Mouse (Mus musculus) limb, embryonic 13.5 days (tissue): ENCODE results near the gene Fam53b. TPM values are rescaled to one million over a fixed set of nuclear protein-coding genes. Genes with fewer than 3 reads are reported as not detected.
A peak's percentile ranks its signal among the peaks of the same experiment; 100 is the strongest.
"Not testable (repeated sequence)": the region's sequence is repeated elsewhere in the genome, so short reads cannot be mapped to it uniquely, and the experiment has no call there.

Experiments
- ATAC-seq: fragments of 200-750 bp; cut with Nextera tagmentation; 2 replicates; pipeline ENCODE4 v1.8.0; 2017; ENCODE audit warnings: low read depth, moderate number of reproducible peaks, moderate TSS enrichment; ENCODE audit not compliant: low FRiP score
- H3K27ac ChIP-seq: fragments of 300-500 bp; sonication (generic); 2 replicates; pipeline ENCODE4 v1.5.1; 2015; ENCODE audit warnings: inconsistent platforms, mild to moderate bottlenecking, moderate library complexity
- H3K27me3 ChIP-seq: fragments of 300-500 bp; sonication (generic); 2 replicates; pipeline ENCODE4 v1.6.1; 2015; ENCODE audit warnings: mild to moderate bottlenecking, inconsistent platforms
- H3K36me3 ChIP-seq: fragments of 300-500 bp; sonication (generic); 2 replicates; pipeline ENCODE4 v1.6.1; 2015; ENCODE audit warnings: inconsistent platforms, mild to moderate bottlenecking, moderate library complexity
- H3K4me1 ChIP-seq: fragments of 300-500 bp; sonication (generic); 2 replicates; pipeline ENCODE4 v1.6.1; 2015; ENCODE audit warnings: inconsistent platforms
- H3K4me2 ChIP-seq: fragments of 300-500 bp; sonication (generic); replicated peaks from 2 replicates; pipeline ENCODE4 v1.6.1; 2015; ENCODE audit warnings: inconsistent platforms, mild to moderate bottlenecking, moderate library complexity
- H3K4me3 ChIP-seq: fragments of 300-500 bp; sonication (generic); 2 replicates; pipeline ENCODE4 v1.5.1; 2015; ENCODE audit warnings: moderate library complexity, mild to moderate bottlenecking, inconsistent platforms
- H3K9ac ChIP-seq: fragments of 300-500 bp; sonication (generic); 2 replicates; pipeline ENCODE4 v1.6.1; 2015; ENCODE audit warnings: mild to moderate bottlenecking, inconsistent platforms
- H3K9me3 ChIP-seq: fragments of 300-500 bp; sonication (generic); 2 replicates; pipeline ENCODE4 v1.6.1; 2016; ENCODE audit warnings: inconsistent platforms
- WGBS: fragments of 180-500 bp; shearing (Covaris S2); methylation state at CpG from one replicate; pipeline ENCODE4 v1.1.7; 2015; 5-methylcytosine and 5-hydroxymethylcytosine counted together
- polyA plus RNA-seq: library from polyadenylated mRNA; unstranded; fragments of >200 nt; fragmentation: Nextera tagmentation; extraction: Ambion mirVana; gene quantifications from 2 replicates; pipeline ENCODE4 v1.2.1, GENCODE M21; 2015

Gene Fam53b
- polyA plus RNA-seq, 1 experiment from 2014 or later = 26.4 TPM

- Histone ChIP-seq H3K9ac (no peak overlapping the region), H3K36me3 (no peaks in the 10 kb centered on the region), H3K4me2 (no peak overlapping the region), H3K4me3 (no peak overlapping the region), H3K27ac (no peak overlapping the region), H3K9me3 (no peaks in the 10 kb centered on the region), H3K4me1 (peaks cover 9% of the 10 kb centered on the region; the same call in 1 of the 2 replicates), H3K27me3 (no peaks in the 10 kb centered on the region)
- WGBS = 62% methylated on average over 17 of the region's 17 CpGs
- ATAC-seq = peak; percentile 57
Measured at GRCm38 (mm10) chr7:132673931-132674755, 139.5 kb downstream of the Fam53b start.

DNA sequence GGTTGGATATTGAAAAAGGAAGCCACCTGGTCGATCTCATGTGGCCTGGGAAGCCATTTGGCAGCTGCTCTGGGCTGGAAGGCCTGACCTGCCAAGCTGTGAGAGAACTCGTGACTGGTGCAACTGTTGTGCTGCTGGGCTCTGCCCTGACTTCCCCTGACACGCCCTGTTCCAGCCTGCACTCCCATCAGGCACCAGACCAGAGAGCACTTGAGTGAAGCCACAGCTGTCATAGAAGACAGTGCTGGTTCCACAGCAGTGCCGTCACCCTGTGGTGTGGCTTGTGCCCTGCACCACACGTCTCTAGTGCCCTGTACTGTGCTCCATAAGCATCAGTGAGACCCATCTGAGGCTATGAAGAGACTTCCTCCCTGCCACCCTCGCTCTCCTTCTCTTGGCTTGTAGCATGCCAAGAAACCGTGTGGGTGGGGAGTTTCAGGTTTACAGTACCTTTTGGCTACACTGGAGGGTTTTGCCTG lies 141.2 kb downstream of the Fam53b start:
- 76% methylated on average over 7 of the region's 7 CpGs for WGBS
- no peaks in the 10 kb centered on the region for H3K36me3 ChIP-seq
- no peaks in the 10 kb centered on the region for H3K27me3 ChIP-seq
- H3K27ac ChIP-seq = no peak overlapping the region
- H3K9ac ChIP-seq = no peak overlapping the region
- peak; percentile 81 for ATAC-seq
- no peak overlapping the region for H3K4me2 ChIP-seq
- peaks cover 9% of the 10 kb centered on the region; the same call in 1 of the 2 replicates for H3K4me1 ChIP-seq
- H3K9me3 ChIP-seq = no peaks in the 10 kb centered on the region
- no peak overlapping the region for H3K4me3 ChIP-seq

DNA sequence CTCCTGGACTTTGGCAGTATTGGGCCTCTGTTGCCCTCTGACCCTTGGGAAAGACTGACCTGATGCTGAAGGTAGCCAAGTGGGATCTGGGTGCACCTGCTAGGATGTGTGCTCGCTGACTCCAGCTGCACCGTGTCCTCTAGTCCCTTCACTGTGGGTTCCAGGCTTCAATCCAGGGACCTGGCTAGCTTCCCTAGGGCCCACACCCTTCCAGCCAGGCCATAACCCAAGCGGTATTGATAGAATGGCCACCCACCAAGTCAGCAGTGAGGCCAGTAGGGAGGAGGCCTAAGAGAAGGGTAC lies 142.9 kb downstream of the Fam53b start:
- Histone ChIP-seq H3K4me3 (no peak overlapping the region), H3K4me1 (peaks cover 9% of the 10 kb centered on the region; the same call in 1 of the 2 replicates), H3K27ac (no peak overlapping the region), H3K4me2 (no peak overlapping the region), H3K9me3 (no peaks in the 10 kb centered on the region), H3K9ac (no peak overlapping the region), H3K27me3 (no peaks in the 10 kb centered on the region), H3K36me3 (no peaks in the 10 kb centered on the region)
- no peak for ATAC-seq
- 89% methylated on average over 3 of the region's 3 CpGs for WGBS

DNA sequence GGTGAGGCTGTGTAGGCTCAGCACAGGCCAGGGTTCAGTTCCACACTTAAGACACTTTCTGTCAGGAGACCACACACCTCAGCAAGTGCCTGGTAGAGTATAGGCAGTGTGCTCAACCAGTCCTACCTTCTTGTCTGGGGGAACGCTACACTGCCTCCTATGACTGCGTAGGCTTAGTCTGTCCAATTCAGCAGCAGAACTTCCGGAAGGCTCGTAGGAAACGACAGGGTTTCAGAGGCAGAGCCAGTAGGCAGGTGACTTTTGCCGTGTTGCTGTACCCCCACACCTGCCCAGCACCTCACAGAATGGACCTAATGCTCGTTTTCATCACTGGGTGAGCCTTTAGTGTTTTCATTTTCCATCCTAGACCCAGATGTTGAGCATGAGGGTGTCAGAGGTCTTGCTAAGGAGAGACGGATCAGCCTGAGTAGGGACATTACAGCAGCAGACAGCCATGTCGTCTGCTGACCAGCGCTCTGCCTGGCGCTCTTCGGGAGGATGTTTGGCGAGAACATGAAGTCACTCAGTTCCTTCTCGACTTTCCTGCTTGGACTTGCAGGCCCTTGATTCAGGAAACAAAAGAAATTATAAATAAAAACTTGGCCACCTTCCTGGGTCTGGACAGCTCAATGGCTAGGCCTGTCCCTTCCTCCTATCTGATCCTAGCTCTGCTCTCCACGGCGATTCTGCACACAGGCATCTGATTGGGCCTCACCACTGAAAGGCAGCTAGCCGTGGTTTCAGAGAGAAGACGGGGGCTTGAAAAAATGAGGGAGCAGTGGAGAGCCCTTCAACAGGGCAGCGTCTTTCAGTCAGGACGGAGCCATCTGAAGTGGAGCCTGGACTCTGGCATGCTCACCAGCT lies 143.5 kb downstream of the Fam53b start:
- peaks cover 12% of the 10 kb centered on the region; the same call in 1 of the 2 replicates for H3K4me1 ChIP-seq
- H3K9me3 ChIP-seq = no peaks in the 10 kb centered on the region
- no peak for ATAC-seq
- WGBS = 87% methylated on average over 20 of the region's 20 CpGs
- H3K9ac ChIP-seq = no peak overlapping the region
- no peaks in the 10 kb centered on the region for H3K36me3 ChIP-seq
- no peak overlapping the region for H3K4me3 ChIP-seq
- H3K27ac ChIP-seq = no peak overlapping the region
- H3K27me3 ChIP-seq = no peaks in the 10 kb centered on the region
- H3K4me2 ChIP-seq = no peak overlapping the region

DNA sequence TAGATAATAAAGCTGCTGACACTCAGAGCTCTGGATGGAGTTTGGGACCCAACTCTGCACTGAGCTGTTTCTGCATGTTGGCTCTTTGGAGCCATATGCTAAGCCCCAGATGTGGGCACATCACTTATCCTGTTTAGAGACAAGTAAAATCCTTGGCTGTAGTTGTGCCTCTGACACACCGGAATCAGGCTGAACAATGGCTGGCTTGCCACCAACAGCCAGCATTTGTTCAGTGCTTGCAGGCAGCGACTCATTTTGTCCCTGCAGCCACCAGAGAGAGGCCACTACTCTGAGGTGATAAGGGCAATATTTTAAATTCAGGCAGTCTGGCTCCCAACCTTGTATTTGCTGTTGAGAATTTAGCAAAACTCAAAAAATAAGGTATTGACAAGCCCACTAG lies 145.1 kb downstream of the Fam53b start:
- H3K9me3 ChIP-seq = no peaks in the 10 kb centered on the region
- H3K4me2 ChIP-seq = no peak overlapping the region
- H3K4me1 ChIP-seq = peaks cover 9% of the 10 kb centered on the region; the same call in 1 of the 2 replicates
- no peaks in the 10 kb centered on the region for H3K36me3 ChIP-seq
- WGBS = 78% methylated on average over 2 of the region's 2 CpGs
- no peak overlapping the region for H3K9ac ChIP-seq
- no peak overlapping the region for H3K4me3 ChIP-seq
- no peaks in the 10 kb centered on the region for H3K27me3 ChIP-seq
- no peak overlapping the region for H3K27ac ChIP-seq
- no peak for ATAC-seq

DNA sequence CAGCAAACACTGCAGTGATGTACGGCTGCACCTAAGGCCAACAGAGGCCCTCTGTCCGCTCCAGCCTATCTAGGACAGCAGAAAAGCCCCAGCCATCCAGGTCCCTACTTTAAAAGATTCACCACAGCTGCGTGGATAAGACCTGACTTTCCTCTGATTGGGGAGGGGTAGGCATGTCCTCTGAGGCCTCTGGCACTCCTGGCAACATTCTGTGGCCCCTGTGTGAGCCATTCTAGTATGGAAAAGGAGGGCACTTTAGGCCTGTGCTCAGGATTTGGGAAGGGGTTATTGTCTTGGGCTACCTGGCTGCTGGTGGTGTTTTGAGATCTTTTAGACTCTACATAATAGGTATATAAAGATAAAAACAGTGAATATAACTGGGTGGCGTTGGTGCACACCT lies 147.2 kb downstream of the Fam53b start:
- no peaks in the 10 kb centered on the region for H3K36me3 ChIP-seq
- 75% methylated on average over 4 of the region's 4 CpGs for WGBS
- no peak for ATAC-seq
- H3K27me3 ChIP-seq = no peaks in the 10 kb centered on the region
- H3K4me3 ChIP-seq = no peak overlapping the region
- peaks cover 6% of the 10 kb centered on the region; the same call in 1 of the 2 replicates for H3K4me1 ChIP-seq
- no peaks in the 10 kb centered on the region for H3K9me3 ChIP-seq
- H3K4me2 ChIP-seq = no peak overlapping the region
- no peak overlapping the region for H3K9ac ChIP-seq
- H3K27ac ChIP-seq = no peak overlapping the region

GRCm38 (mm10) chr7:132665664-132666382 lies 147.9 kb downstream of the Fam53b start:
- Histone ChIP-seq H3K27me3 (no peaks in the 10 kb centered on the region), H3K36me3 (no peaks in the 10 kb centered on the region), H3K4me3 (no peak overlapping the region), H3K9ac (no peak overlapping the region), H3K4me1 (peaks cover 8% of the 10 kb centered on the region; the same call in 1 of the 2 replicates), H3K27ac (no peak overlapping the region), H3K4me2 (no peak overlapping the region), H3K9me3 (no peaks in the 10 kb centered on the region)
- 28% methylated on average over 7 of the region's 8 CpGs for WGBS
- ATAC-seq = no peak

DNA sequence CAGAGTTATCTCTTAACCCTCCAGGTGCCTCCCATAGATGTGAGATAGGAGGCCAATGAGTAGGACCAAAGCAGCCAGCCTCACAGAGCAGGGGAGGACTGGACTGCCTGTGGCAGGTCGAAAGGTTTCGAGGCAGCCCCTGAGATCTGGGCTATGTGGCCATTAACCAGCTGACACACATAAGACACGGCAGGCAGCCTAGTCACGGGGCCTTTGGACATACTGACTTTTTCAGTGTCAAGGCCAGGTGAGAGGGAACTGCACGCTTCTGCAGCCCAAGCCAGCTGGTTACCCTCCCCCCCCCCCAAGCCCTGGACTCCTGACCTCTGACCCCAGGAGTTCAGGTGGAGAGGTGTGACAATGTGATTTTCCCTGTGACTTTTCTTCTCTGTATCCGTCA lies 148.9 kb downstream of the Fam53b start:
- Histone ChIP-seq H3K9ac (no peak overlapping the region), H3K9me3 (no peaks in the 10 kb centered on the region), H3K27ac (no peak overlapping the region), H3K4me1 (peaks cover 16% of the 10 kb centered on the region), H3K4me2 (no peak overlapping the region), H3K36me3 (no peaks in the 10 kb centered on the region), H3K27me3 (no peaks in the 10 kb centered on the region), H3K4me3 (no peak overlapping the region)
- WGBS = 58% methylated on average over 6 of the region's 6 CpGs
- ATAC-seq = no peak

DNA sequence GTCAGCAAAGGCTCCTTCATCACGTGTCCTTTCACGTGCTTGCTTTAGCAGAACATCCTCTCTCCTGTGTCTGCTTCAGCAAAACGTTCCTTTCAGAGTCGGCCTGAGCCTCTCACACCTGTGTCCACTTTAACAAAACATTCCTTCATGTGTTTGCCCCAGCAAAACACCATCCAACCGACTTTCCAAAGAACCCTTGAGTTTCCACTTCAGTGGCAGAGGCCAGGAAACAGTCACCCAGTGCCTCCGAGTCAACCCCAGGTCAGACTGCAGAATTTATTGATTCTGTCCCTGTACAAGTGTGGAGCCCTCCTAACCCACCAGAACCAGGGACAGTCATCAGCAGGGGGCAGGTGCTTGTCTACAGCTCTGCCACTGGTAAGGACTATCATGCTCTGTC lies 150.9 kb downstream of the Fam53b start:
- H3K4me2 ChIP-seq, ATAC-seq, H3K27ac ChIP-seq, H3K27me3 ChIP-seq, H3K36me3 ChIP-seq, H3K9me3 ChIP-seq, H3K4me3 ChIP-seq, H3K9ac ChIP-seq: not testable (repeated sequence)
- WGBS = 54% methylated on average over 6 of the region's 6 CpGs
- H3K4me1 ChIP-seq = peaks cover 36% of the 10 kb centered on the region
